Mouse (Mus musculus) activated CD4-positive, CD25-positive, alpha-beta regulatory T cell (primary cell): ENCODE measurements around the gene Krt1. TPM values are rescaled to one million over a fixed set of nuclear protein-coding genes. Genes with fewer than 3 reads are reported as not detected.

Source experiments
- polyA plus RNA-seq, 2 experiments: library from polyadenylated mRNA; unstranded; fragments of 100-300 nt; shearing (Covaris generic); gene quantifications; one replicate each; pipeline ENCODE4 v1.2.1; 2017

Krt1 gene
- under 1 TPM in 1 of 2 experiments, not detected in 1; 0.17 TPM for polyA plus RNA-seq

GRCm38 (mm10) chr15:101850694-101851093 is at the start of gene Krt1:
Gene Krt1, minus strand, starts transcription at chr15:101850794.

GRCm38 (mm10) chr15:101892820-101893219 is 42.2 kb upstream of the Krt1 start, which contains the start of gene Krt76:
Gene Krt76, minus strand, starts transcription at chr15:101892920.

GRCm38 (mm10) chr15:101869431-101869830 is 18.8 kb upstream of the Krt1 start, which contains the start of gene Krt77:
Gene Krt77, minus strand, starts transcription at chr15:101869705.

GRCm38 (mm10) chr15:101817875-101818274 is 32.7 kb downstream of the Krt1 start, which contains the start of gene Krt2:
Gene Krt2, minus strand, starts transcription at chr15:101818169.

GRCm38 (mm10) chr15:101802296-101802835 is 48.2 kb downstream of the Krt1 start, which contains the start of gene Krt73:
Gene Krt73, minus strand, starts transcription at chr15:101802346.

Other genes with a start within 250 kb of the Krt1 start
- not detected for gene Gm5414, start 222.6 kb downstream of the Krt1 start, polyA plus RNA-seq
- gene Gm5478, start 203.4 kb downstream of the Krt1 start, polyA plus RNA-seq: not detected
- gene Krt6b, start 170.5 kb downstream of the Krt1 start, polyA plus RNA-seq: under 1 TPM in 1 of 2 experiments, not detected in 1; 0.38 TPM
- gene Krt6a, start 156.5 kb downstream of the Krt1 start, polyA plus RNA-seq: not detected
- not detected for gene Krt5, start 137.9 kb downstream of the Krt1 start, polyA plus RNA-seq
- gene Krt71, start 107.7 kb downstream of the Krt1 start, polyA plus RNA-seq: not detected
- under 1 TPM in 1 of 2 experiments, not detected in 1; 0.23 TPM for gene Krt72, start 64.3 kb downstream of the Krt1 start, polyA plus RNA-seq
- under 1 TPM in 1 of 2 experiments, not detected in 1; 0.07 TPM for gene Krt73, start 48.4 kb downstream of the Krt1 start, polyA plus RNA-seq
- gene Krt2, start 32.6 kb downstream of the Krt1 start, polyA plus RNA-seq: not detected
- gene Krt77, start 18.9 kb upstream of the Krt1 start, polyA plus RNA-seq: not detected
- under 1 TPM in 1 of 2 experiments, not detected in 1; 0.10 TPM for gene Krt76, start 42.1 kb upstream of the Krt1 start, polyA plus RNA-seq
- under 1 TPM in 1 of 2 experiments, not detected in 1; 0.27 TPM for gene Krt4, start 73.9 kb upstream of the Krt1 start, polyA plus RNA-seq
- not detected for gene Krt79, start 89.5 kb upstream of the Krt1 start, polyA plus RNA-seq
- not detected for gene Krt78, start 103.5 kb upstream of the Krt1 start, polyA plus RNA-seq
- under 1 TPM in 1 of 2 experiments, not detected in 1; 0.10 TPM for gene Krt8, start 153.7 kb upstream of the Krt1 start, polyA plus RNA-seq
- 1 to 10 TPM; 1.0 to 2.4 TPM for gene Krt18, start 177.4 kb upstream of the Krt1 start, polyA plus RNA-seq
- 10 to 100 TPM; 81.7 to 85.7 TPM for gene Eif4b, start 223.0 kb upstream of the Krt1 start, polyA plus RNA-seq
- under 1 TPM; 0.23 to 0.81 TPM for gene Tns2, start 249.6 kb upstream of the Krt1 start, polyA plus RNA-seq